Mouse (Mus musculus) intestine, postnatal 0 days (tissue): ENCODE results near the gene Cbx6. TPM values are rescaled to one million over a fixed set of nuclear protein-coding genes. Genes with fewer than 3 reads are reported as not detected.

Source experiments
- ATAC-seq: fragments of 200-750 bp; cut with Nextera tagmentation; 2 replicates; pipeline ENCODE4 v1.8.0; 2017; ENCODE audit warnings: mild to moderate bottlenecking, moderate TSS enrichment, moderate library complexity
- H3K27ac ChIP-seq: fragments of 300-500 bp; sonication (generic); 2 replicates; pipeline ENCODE4 v1.5.1; 2014; ENCODE audit warnings: mild to moderate bottlenecking, low read depth, low read length, moderate library complexity
- H3K27me3 ChIP-seq: fragments of 300-500 bp; sonication (generic); replicated peaks from 2 replicates; pipeline ENCODE4 v1.6.1; 2014; ENCODE audit warnings: low read length, mixed read lengths; ENCODE audit not compliant: control insufficient read depth, insufficient read depth
- H3K36me3 ChIP-seq: fragments of 300-500 bp; sonication (generic); 2 replicates; pipeline ENCODE4 v1.6.1; 2014; ENCODE audit warnings: mild to moderate bottlenecking, moderate library complexity; ENCODE audit not compliant: control insufficient read depth, insufficient read depth
- H3K4me1 ChIP-seq: fragments of 300-500 bp; sonication (generic); replicated peaks from 2 replicates; pipeline ENCODE4 v1.6.1; 2014; ENCODE audit warnings: antibody characterized with exemption, low read length, mixed read lengths; ENCODE audit not compliant: control insufficient read depth, insufficient read depth
- H3K4me2 ChIP-seq: fragments of 300-500 bp; sonication (generic); replicated peaks from 2 replicates; pipeline ENCODE4 v1.6.1; 2014; ENCODE audit warnings: low read depth, mild to moderate bottlenecking, moderate library complexity
- H3K4me3 ChIP-seq: fragments of 300-500 bp; sonication (generic); 2 replicates; pipeline ENCODE4 v1.5.1; 2014; ENCODE audit warnings: low read depth, low read length
- H3K9ac ChIP-seq: fragments of 300-500 bp; sonication (generic); 2 replicates; pipeline ENCODE4 v1.6.1; 2014; ENCODE audit warnings: mild to moderate bottlenecking, low read depth, low read length
- H3K9me3 ChIP-seq: fragments of 300-500 bp; sonication (generic); 2 replicates; pipeline ENCODE4 v1.6.1; 2016; ENCODE audit warnings: mixed run types; ENCODE audit not compliant: control insufficient read depth
- CTCF ChIP-seq: sonication (generic); IDR thresholded peaks from 2 replicates; pipeline ENCODE4 v1.5.1; 2016; ENCODE audit warnings: low read depth, mild to moderate bottlenecking, control low read depth, antibody characterized with exemption, moderate library complexity
- whole genome bisulfite sequencing: fragments of 180-500 bp; shearing (Covaris S2); extraction: QIAGEN DNeasy Blood & Tissue Kit; methylation state at CpG from one replicate; pipeline ENCODE4 v1.1.7; 2014; 5-methylcytosine and 5-hydroxymethylcytosine counted together
- polyA plus RNA-seq: library from polyadenylated mRNA; unstranded; fragments of >200 nt; fragmentation: Nextera tagmentation; extraction: Ambion mirVana; gene quantifications from 2 replicates; pipeline ENCODE4 v1.2.1, GENCODE M21; 2015

The Cbx6 gene
- polyA plus RNA-seq, 1 experiment from 2014 or later = 13.8 TPM

DNA sequence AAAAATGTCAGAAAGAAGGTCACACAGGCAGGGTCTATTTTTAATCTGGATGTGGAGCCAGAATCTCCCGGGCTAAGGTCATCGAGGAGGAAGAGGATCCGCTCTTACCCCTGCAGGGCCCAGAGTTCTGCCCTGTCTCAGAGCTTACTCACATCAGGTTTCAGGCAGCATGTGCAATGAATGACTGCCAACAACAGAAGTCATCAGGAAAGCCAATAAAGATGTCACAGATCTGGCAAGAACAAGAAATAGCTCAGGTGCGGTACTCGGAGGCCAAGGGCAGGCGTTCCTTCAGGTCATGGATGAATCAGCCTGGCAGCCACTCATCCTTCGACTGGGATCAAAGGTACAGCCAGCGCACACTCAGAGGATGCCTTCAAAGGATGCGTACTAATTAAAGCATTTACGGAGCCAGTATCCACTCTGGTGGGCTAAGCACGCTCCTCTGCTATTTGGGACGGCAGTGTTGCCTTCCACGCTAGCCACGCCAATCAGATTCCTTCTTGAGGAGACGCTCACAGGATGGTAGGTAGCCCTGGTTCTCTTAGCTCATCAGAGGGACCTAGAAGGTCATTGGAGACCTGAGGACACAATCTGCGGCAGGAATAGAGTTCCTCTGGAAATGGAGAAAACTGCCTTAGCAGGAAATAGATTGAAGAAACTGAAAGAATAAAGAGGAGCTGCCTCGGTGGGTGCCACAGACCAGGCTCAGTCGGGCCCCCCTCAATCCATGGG, 40.9 kb upstream of the Cbx6 start:
- H3K27me3 ChIP-seq = no peaks in the 10 kb centered on the region; the same call in 1 of the 2 replicates
- H3K4me2 ChIP-seq = no peak overlapping the region
- no peaks in the 10 kb centered on the region for H3K36me3 ChIP-seq
- no peaks in the 10 kb centered on the region for H3K4me1 ChIP-seq
- H3K27ac ChIP-seq = no peak overlapping the region
- H3K4me3 ChIP-seq = no peak overlapping the region
- WGBS = 82% methylated on average over 18 of the region's 18 CpGs
- no peak overlapping the region for H3K9ac ChIP-seq
- TF ChIP-seq CTCF = no peak
- ATAC-seq = no peak
- no peaks in the 10 kb centered on the region for H3K9me3 ChIP-seq

- 61% methylated on average over 2 of the region's 2 CpGs for WGBS
- ATAC-seq = no peak
Measured at GRCm38 (mm10) chr15:79873995-79874394, 39.5 kb upstream of the Cbx6 start.

DNA sequence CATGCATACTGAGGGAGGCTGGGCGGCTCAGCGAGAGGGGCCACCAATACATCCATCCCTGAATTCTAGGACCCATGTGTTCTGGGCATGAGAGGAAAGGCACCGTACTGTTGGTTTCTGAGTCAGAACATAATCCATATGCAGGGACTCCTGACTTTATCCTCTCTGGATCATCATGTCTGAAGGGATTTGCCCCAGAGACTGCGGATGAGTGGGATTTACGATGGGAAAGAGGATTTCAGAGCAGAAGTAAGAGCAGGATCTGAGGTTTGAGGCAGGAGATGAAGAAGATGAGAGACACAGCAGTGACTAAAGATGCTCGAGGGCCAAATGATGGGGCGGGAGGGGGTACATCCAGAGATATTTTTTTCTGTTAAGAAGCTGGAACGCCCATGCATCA, 39.1 kb upstream of the Cbx6 start:
- TF ChIP-seq CTCF = no peak
- no peak for ATAC-seq
- 0 out of 2 replicates have a peak, but pooled peaks cover 2% of the 10 kb centered on the region for H3K9me3 ChIP-seq
- H3K27ac ChIP-seq = no peak overlapping the region
- WGBS = 89% methylated on average over 8 of the region's 8 CpGs
- no peaks in the 10 kb centered on the region for H3K36me3 ChIP-seq
- H3K4me1 ChIP-seq = no peaks in the 10 kb centered on the region
- no peaks in the 10 kb centered on the region for H3K27me3 ChIP-seq
- no peak overlapping the region for H3K4me3 ChIP-seq
- no peak overlapping the region for H3K4me2 ChIP-seq
- H3K9ac ChIP-seq = no peak overlapping the region

More at GRCm38 (mm10) chr15:79873995-79874394, 39.5 kb upstream of the Cbx6 start:
- Histone ChIP-seq H3K27ac (no peak overlapping the region), H3K9ac (no peak overlapping the region), H3K4me2 (no peak overlapping the region), H3K27me3 (no peaks in the 10 kb centered on the region), H3K4me1 (no peaks in the 10 kb centered on the region), H3K9me3 (0 out of 2 replicates have a peak, but pooled peaks cover 2% of the 10 kb centered on the region), H3K36me3 (no peaks in the 10 kb centered on the region), H3K4me3 (no peak overlapping the region)
- TF ChIP-seq CTCF = no peak

GRCm38 (mm10) chr15:79867260-79868002, 32.9 kb upstream of the Cbx6 start:
- Histone ChIP-seq H3K36me3 (no peaks in the 10 kb centered on the region), H3K4me1 (no peaks in the 10 kb centered on the region), H3K27me3 (no peaks in the 10 kb centered on the region), H3K4me3 (no peak overlapping the region), H3K4me2 (no peak overlapping the region), H3K9me3 (0 out of 2 replicates have a peak, but pooled peaks cover 2% of the 10 kb centered on the region), H3K9ac (no peak overlapping the region), H3K27ac (no peak overlapping the region)
- ATAC-seq = no peak
- WGBS = 83% methylated on average over 3 of the region's 3 CpGs
- TF ChIP-seq CTCF = peak; percentile 27; the same call in 1 of the 2 replicates

GRCm38 (mm10) chr15:79859821-79860220, 25.3 kb upstream of the Cbx6 start:
- H3K27ac ChIP-seq = no peak overlapping the region
- no peaks in the 10 kb centered on the region for H3K4me1 ChIP-seq
- H3K9me3 ChIP-seq = no peaks in the 10 kb centered on the region
- WGBS = 85% methylated on average over 9 of the region's 9 CpGs
- no peaks in the 10 kb centered on the region for H3K27me3 ChIP-seq
- no peak for TF ChIP-seq CTCF
- H3K36me3 ChIP-seq = no peaks in the 10 kb centered on the region
- H3K4me2 ChIP-seq = no peak overlapping the region
- H3K4me3 ChIP-seq = no peak overlapping the region
- ATAC-seq = no peak
- H3K9ac ChIP-seq = no peak overlapping the region

- 77% methylated on average over 5 of the region's 5 CpGs for WGBS
- no peaks in the 10 kb centered on the region for H3K27me3 ChIP-seq
- TF ChIP-seq CTCF = no peak
- no peaks in the 10 kb centered on the region for H3K36me3 ChIP-seq
- no peak overlapping the region for H3K4me3 ChIP-seq
- no peak overlapping the region for H3K9ac ChIP-seq
- no peak overlapping the region for H3K4me2 ChIP-seq
- ATAC-seq = no peak
- H3K9me3 ChIP-seq = no peaks in the 10 kb centered on the region
- no peak overlapping the region for H3K27ac ChIP-seq
- no peaks in the 10 kb centered on the region for H3K4me1 ChIP-seq
Measured at GRCm38 (mm10) chr15:79858979-79859378, 24.5 kb upstream of the Cbx6 start.
